In genomic region chr9:124312171-124313142, GRCm38 (mm10) we compare ENCODE assay signal across 8 mouse cellular contexts. TPM values are rescaled to one million over a fixed set of nuclear protein-coding genes. Genes with fewer than 3 reads are reported as not detected.
DNase-seq lines count a peak whose midpoint lies in the region; ATAC-seq and TF ChIP-seq lines count a peak whose summit lies in the region.

Gene 2010315B03Rik (minus strand): TSS chr9:124312696.

- H3K36me3 ChIP-seq in megakaryocyte, embryonic 14.5 days (replicated peaks; ENCODE audit: low read length): peaks cover 11% of the 10 kb centered on the region

- ATAC-seq in activated CD4-positive, CD25-positive, alpha-beta regulatory T cell, adult 4 months: peak; percentile 99

- no peaks in the 10 kb centered on the region for H3K27me3 ChIP-seq in megakaryocyte, embryonic 14.5 days (replicated peaks)

- TF ChIP-seq CTCF in cortical plate, adult 2 months (IDR thresholded peaks at IDR 0.05; ENCODE audit: extremely low read depth, insufficient read depth, low read length): no peak

- H3K9me3 ChIP-seq in megakaryocyte, embryonic 14.5 days: peaks cover 6% of the 10 kb centered on the region; the same call in 1 of the 2 replicates

- DNase-seq in gastrocnemius, adult 8-10 months (ENCODE audit: low spot score in 2 of 2): peak; percentile 71 to 80
- peak; percentile 41 for DNase-seq in hindlimb bud, embryonic 11.5 days (ENCODE audit: extremely low spot score, low read depth, low spot score)
- DNase-seq in left cerebral cortex, adult 8-10 months (ENCODE audit: low spot score in 2 of 2): peak; percentile 75 to 90
- DNase-seq in right cerebral cortex, postnatal 10 days (ENCODE audit: low spot score in 2 of 2): peak; percentile 94 to 96
- DNase-seq in urinary bladder, postnatal 25 days (ENCODE audit: low spot score): peak; percentile 63

- peak; percentile 86 for TF ChIP-seq POLR2A in cortical plate, adult 2 months (IDR thresholded peaks at IDR 0.05; ENCODE audit: extremely low read depth, insufficient read depth, low read length)

- no peaks in the 10 kb centered on the region for H3K4me1 ChIP-seq in cortical plate, adult 2 months (ENCODE audit: control insufficient read depth, insufficient read depth, low read length)
- peaks cover 29% of the 10 kb centered on the region for H3K4me1 ChIP-seq in megakaryocyte, embryonic 14.5 days

- peak within 1 kb of the TSS; percentile 70 for H3K27ac ChIP-seq in cortical plate, adult 2 months (ENCODE audit: insufficient read depth, low read length)

- peak within 1 kb of the TSS; percentile 68 for H3K4me3 ChIP-seq in cortical plate, adult 2 months (ENCODE audit: insufficient read depth, low read length)
- peak within 1 kb of the TSS; percentile 97 for H3K4me3 ChIP-seq in megakaryocyte, embryonic 14.5 days (replicated peaks)

RNA-seq across cellular contexts. Expression of gene 2010315B03Rik, which starts in this region (rescaled TPM):
- polyA plus RNA-seq in activated CD4-positive, CD25-positive, alpha-beta regulatory T cell, adult 4 months (2017; shearing (Covaris generic)): 10 to 100 TPM; 20.6 to 27.3 TPM
- 17.4 and 18.5 TPM in 2 replicates for polyA plus RNA-seq in cortical plate, adult 2 months (2012; rRNA removed)
- 10 to 100 TPM in 2 of 4 experiments, 1 to 10 TPM in 2; 9.2 to 11.8 (median 10.2) TPM for total RNA-seq in gastrocnemius, adult 8-10 months (2022)
- 10 to 100 TPM; 17.9 to 22.1 (median 20.8) TPM for total RNA-seq in left cerebral cortex, adult 8-10 months (2022)
- not detected in 2 replicates for polyA plus RNA-seq in megakaryocyte, embryonic 14.5 days (2012; ENCODE audit: insufficient read depth, low replicate concordance)

Comparison
In these comparisons a context has a peak if more than half of its experiments do, and no peak if none do; other contexts are left out.
1. Peak in every context shown above with its lines: DNase-seq, ATAC-seq, H3K4me3 ChIP-seq and H3K27ac ChIP-seq.
2. RNA of gene 2010315B03Rik (polyA plus RNA-seq): 20.6 to 27.3 TPM in activated CD4-positive, CD25-positive, alpha-beta regulatory T cell, adult 4 months and 17.4 to 18.5 TPM in cortical plate, adult 2 months; not detected in megakaryocyte, embryonic 14.5 days; every median in the first group is over 10 times any median in the second.
3. DNase-seq: peak in every context shown above with its lines; median percentile 95 in right cerebral cortex, postnatal 10 days; 82 in left cerebral cortex, adult 8-10 months; 76 in gastrocnemius, adult 8-10 months; 63 in urinary bladder, postnatal 25 days; 41 in hindlimb bud, embryonic 11.5 days.